Mouse (Mus musculus) limb, embryonic 12.5 days (tissue): ENCODE results near the gene Ppp1r27. TPM values are rescaled to one million over a fixed set of nuclear protein-coding genes. Genes with fewer than 3 reads are reported as not detected.

Experiments used
- polyA plus RNA-seq: library from polyadenylated mRNA; unstranded; fragments of >200 nt; fragmentation: Nextera tagmentation; extraction: Ambion mirVana; gene quantifications from 2 replicates; pipeline ENCODE4 v1.2.1, GENCODE M21; 2016

Ppp1r27 gene
- polyA plus RNA-seq, 1 experiment from 2014 or later, result not detected

Other genes with a start within 250 kb of the Ppp1r27 start
- gene Actg1, start 202.6 kb downstream of the Ppp1r27 start, polyA plus RNA-seq, result 2,805 and 2,814 TPM in 2 replicates
- 0.64 TPM in 2 replicates for gene Fscn2, start 189.6 kb downstream of the Ppp1r27 start, polyA plus RNA-seq
- gene Faap100, start 172.4 kb downstream of the Ppp1r27 start, polyA plus RNA-seq, result 38.0 and 40.0 TPM in 2 replicates
- gene Nploc4, start 113.4 kb downstream of the Ppp1r27 start, polyA plus RNA-seq, result 49.8 and 56.0 TPM in 2 replicates
- not detected in 2 replicates for gene Tspan10, start 108.5 kb downstream of the Ppp1r27 start, polyA plus RNA-seq
- 0.20 TPM in 1 of 2 replicates, not detected in the other for gene Pde6g, start 97.6 kb downstream of the Ppp1r27 start, polyA plus RNA-seq
- 10.4 and 13.2 TPM in 2 replicates for gene Oxld1, start 93.1 kb downstream of the Ppp1r27 start, polyA plus RNA-seq
- 47.8 and 52.4 TPM in 2 replicates for gene Ccdc137, start 93.0 kb downstream of the Ppp1r27 start, polyA plus RNA-seq
- 58.5 and 58.9 TPM in 2 replicates for gene Arl16, start 83.5 kb downstream of the Ppp1r27 start, polyA plus RNA-seq
- gene Mrpl12, start 66.5 kb downstream of the Ppp1r27 start, polyA plus RNA-seq, result 135 and 139 TPM in 2 replicates
- 54.6 and 59.8 TPM in 2 replicates for gene Slc25a10, start 59.3 kb downstream of the Ppp1r27 start, polyA plus RNA-seq
- gene Gcgr, start 20.4 kb downstream of the Ppp1r27 start, polyA plus RNA-seq, result 3.8 and 4.0 TPM in 2 replicates
- gene Mcrip1, start 1.4 kb downstream of the Ppp1r27 start, polyA plus RNA-seq, result 221 and 229 TPM in 2 replicates
- 620 and 631 TPM in 2 replicates for gene P4hb, start 22.1 kb upstream of the Ppp1r27 start, polyA plus RNA-seq
- 484 and 518 TPM in 2 replicates for gene Arhgdia, start 30.5 kb upstream of the Ppp1r27 start, polyA plus RNA-seq
- gene Alyref, start 47.2 kb upstream of the Ppp1r27 start, polyA plus RNA-seq, result 671 and 778 TPM in 2 replicates
- gene Anapc11, start 47.3 kb upstream of the Ppp1r27 start, polyA plus RNA-seq, result 202 and 203 TPM in 2 replicates
- 0.65 and 0.95 TPM in 2 replicates for gene Npb, start 57.3 kb upstream of the Ppp1r27 start, polyA plus RNA-seq
- 143 and 156 TPM in 2 replicates for gene Pcyt2, start 66.8 kb upstream of the Ppp1r27 start, polyA plus RNA-seq
- gene Sirt7, start 74.1 kb upstream of the Ppp1r27 start, polyA plus RNA-seq, result 29.5 and 29.9 TPM in 2 replicates
- 28.8 and 29.9 TPM in 2 replicates for gene Mafg, start 82.5 kb upstream of the Ppp1r27 start, polyA plus RNA-seq
- 29.9 and 34.3 TPM in 2 replicates for gene Pycr1, start 92.6 kb upstream of the Ppp1r27 start, polyA plus RNA-seq
- gene Myadml2, start 97.0 kb upstream of the Ppp1r27 start, polyA plus RNA-seq, result 0.36 and 0.68 TPM in 2 replicates
- gene Notum, start 110.0 kb upstream of the Ppp1r27 start, polyA plus RNA-seq, result 8.8 and 12.6 TPM in 2 replicates
- gene Aspscr1, start 121.8 kb upstream of the Ppp1r27 start, polyA plus RNA-seq, result 142 and 149 TPM in 2 replicates
- 131 and 138 TPM in 2 replicates for gene Cenpx, start 162.6 kb upstream of the Ppp1r27 start, polyA plus RNA-seq
- gene Lrrc45, start 162.8 kb upstream of the Ppp1r27 start, polyA plus RNA-seq, result 77.9 and 78.4 TPM in 2 replicates
- 48.5 and 51.2 TPM in 2 replicates for gene Rac3, start 170.3 kb upstream of the Ppp1r27 start, polyA plus RNA-seq
- gene Dcxr, start 176.1 kb upstream of the Ppp1r27 start, polyA plus RNA-seq, result 14.8 and 17.8 TPM in 2 replicates
- 4.6 and 7.2 TPM in 2 replicates for gene Cbr2, start 181.0 kb upstream of the Ppp1r27 start, polyA plus RNA-seq
- gene Hmga1b, start 211.7 kb upstream of the Ppp1r27 start, polyA plus RNA-seq, result 6.4 and 8.4 TPM in 2 replicates
- gene Rfng, start 233.1 kb upstream of the Ppp1r27 start, polyA plus RNA-seq, result 36.2 and 42.1 TPM in 2 replicates
- gene Gps1, start 233.1 kb upstream of the Ppp1r27 start, polyA plus RNA-seq, result 233 and 242 TPM in 2 replicates
- gene Dus1l, start 245.3 kb upstream of the Ppp1r27 start, polyA plus RNA-seq, result 73.4 and 77.6 TPM in 2 replicates